ENCODE assay signal across 8 mouse cellular contexts in genomic region chr5:110978461-110978860, GRCm38 (mm10).
DNase-seq lines count a peak whose midpoint lies in the region; ATAC-seq and TF ChIP-seq lines count a peak whose summit lies in the region.

No protein-coding gene starts in this region.

- H3K4me3 ChIP-seq in forebrain, embryonic 12.5 days (replicated peaks): peak overlapping the region; percentile 71
- peak overlapping the region; percentile 71 to 79 for H3K4me3 ChIP-seq in heart, embryonic 14.5 days (ENCODE audit: control insufficient read depth in 1 of 2, insufficient read depth in 1 of 2, low read depth in 1 of 2, low read length in 2 of 2)
- peak overlapping the region; percentile 81 for H3K4me3 ChIP-seq in kidney, embryonic 16.5 days (ENCODE audit: low read length)
- H3K4me3 ChIP-seq in liver, adult 2 months (ENCODE audit: insufficient read depth, low read depth, low read length): peak overlapping the region; percentile 84; the same call in 1 of the 2 replicates
- H3K4me3 ChIP-seq in midbrain, postnatal 0 days (ENCODE audit: low read depth, low read length): peak overlapping the region; percentile 85
- H3K4me3 ChIP-seq in spleen, adult 2 months (ENCODE audit: extremely low read depth, insufficient read depth, insufficient read length): peak overlapping the region; percentile 65

- peaks cover 6% of the 10 kb centered on the region; the same call in 1 of the 2 replicates for H3K9me3 ChIP-seq in forebrain, embryonic 12.5 days
- no peaks in the 10 kb centered on the region for H3K9me3 ChIP-seq in heart, embryonic 14.5 days (ENCODE audit: control insufficient read depth, low read length)
- H3K9me3 ChIP-seq in kidney, embryonic 16.5 days (ENCODE audit: low read length): 0 out of 2 replicates have a peak, but pooled peaks cover 5% of the 10 kb centered on the region
- H3K9me3 ChIP-seq in midbrain, postnatal 0 days (ENCODE audit: low read length): no peaks in the 10 kb centered on the region

- peaks cover 13% of the 10 kb centered on the region for H3K27me3 ChIP-seq in forebrain, embryonic 12.5 days
- H3K27me3 ChIP-seq in heart, embryonic 14.5 days (ENCODE audit: control insufficient read depth, insufficient read depth, low read length): peaks cover 7% of the 10 kb centered on the region; the same call in 1 of the 2 replicates
- H3K27me3 ChIP-seq in kidney, embryonic 16.5 days (ENCODE audit: insufficient read depth, low read length): no peaks in the 10 kb centered on the region
- peaks cover 4% of the 10 kb centered on the region for H3K27me3 ChIP-seq in liver, adult 2 months (ENCODE audit: control insufficient read depth, insufficient read depth, low read length)
- H3K27me3 ChIP-seq in midbrain, postnatal 0 days (ENCODE audit: insufficient read depth, low read length): no peaks in the 10 kb centered on the region
- H3K27me3 ChIP-seq in spleen, adult 2 months (ENCODE audit: control insufficient read depth, insufficient read depth, low read length): peaks cover 7% of the 10 kb centered on the region

- H3K4me2 ChIP-seq in forebrain, embryonic 12.5 days: peak overlapping the region; percentile 97
- peak overlapping the region; percentile 98 for H3K4me2 ChIP-seq in heart, embryonic 14.5 days (ENCODE audit: low read length)
- H3K4me2 ChIP-seq in kidney, embryonic 16.5 days (replicated peaks; ENCODE audit: low read depth, low read length): peak overlapping the region; percentile 91
- H3K4me2 ChIP-seq in midbrain, postnatal 0 days (ENCODE audit: low read depth, low read length, poor library complexity, severe bottlenecking): peak overlapping the region; percentile 79

- H3K4me1 ChIP-seq in forebrain, embryonic 12.5 days: peaks cover 30% of the 10 kb centered on the region
- H3K4me1 ChIP-seq in heart, embryonic 14.5 days (ENCODE audit: control insufficient read depth in 2 of 2, insufficient read depth in 2 of 2, low read length in 2 of 2): peaks cover 2 to 18% of the 10 kb centered on the region in 2 experiments; a peak in 1 of 4 replicates
- peaks cover 16% of the 10 kb centered on the region for H3K4me1 ChIP-seq in kidney, embryonic 16.5 days (ENCODE audit: insufficient read depth, low read length)
- no peaks in the 10 kb centered on the region for H3K4me1 ChIP-seq in liver, adult 2 months (ENCODE audit: control insufficient read depth, insufficient read depth, low read length)
- H3K4me1 ChIP-seq in midbrain, postnatal 0 days (ENCODE audit: insufficient read depth, low read length): 0 out of 2 replicates have a peak, but pooled peaks cover under 1% of the 10 kb centered on the region
- H3K4me1 ChIP-seq in spleen, adult 2 months (ENCODE audit: control insufficient read depth, insufficient read depth, insufficient read length): no peaks in the 10 kb centered on the region

- WGBS in forebrain, embryonic 12.5 days: 1% methylated on average over 9 of the region's 9 CpGs
- WGBS in heart, embryonic 14.5 days: 1% methylated on average over 9 of the region's 9 CpGs
- under 1% methylated on average over 9 of the region's 9 CpGs for WGBS in kidney, embryonic 16.5 days
- 23% methylated on average over 9 of the region's 9 CpGs for WGBS in liver, adult 2 months
- WGBS in midbrain, postnatal 0 days: 3% methylated on average over 9 of the region's 9 CpGs
- WGBS in spleen, adult 2 months: 3% methylated on average over 9 of the region's 9 CpGs

- no peak for TF ChIP-seq POLR2A in liver, adult 2 months (IDR thresholded peaks at IDR 0.05; ENCODE audit: extremely low read depth, insufficient read depth, low read length)
- peak; percentile 59; the same call in 1 of the 2 replicates for TF ChIP-seq POLR2A in spleen, adult 2 months (IDR thresholded peaks at IDR 0.05; ENCODE audit: low read depth, low read length)

- ATAC-seq in forebrain, embryonic 12.5 days (ENCODE audit: low FRiP score): peak; percentile 76; the same call in 1 of the 2 replicates
- ATAC-seq in heart, embryonic 14.5 days (ENCODE audit: insufficient number of reproducible peaks, insufficient read depth, low FRiP score, low read depth): peak; percentile 86; the same call in 1 of the 2 replicates
- peak; percentile 86 for ATAC-seq in kidney, embryonic 16.5 days (ENCODE audit: low FRiP score, low TSS enrichment)
- ATAC-seq in midbrain, postnatal 0 days (ENCODE audit: low FRiP score): peak; percentile 86

- 0 out of 2 replicates have a peak, but pooled peaks cover 5% of the 10 kb centered on the region for H3K36me3 ChIP-seq in forebrain, embryonic 12.5 days (replicated peaks)
- no peaks in the 10 kb centered on the region for H3K36me3 ChIP-seq in heart, embryonic 14.5 days (ENCODE audit: control insufficient read depth, insufficient read depth, low read length)
- H3K36me3 ChIP-seq in kidney, embryonic 16.5 days (ENCODE audit: insufficient read depth, low read length): no peaks in the 10 kb centered on the region
- no peaks in the 10 kb centered on the region for H3K36me3 ChIP-seq in liver, adult 2 months (ENCODE audit: control insufficient read depth, insufficient read depth, low read length)
- no peaks in the 10 kb centered on the region for H3K36me3 ChIP-seq in midbrain, postnatal 0 days (ENCODE audit: insufficient read depth, low read length)
- no peaks in the 10 kb centered on the region for H3K36me3 ChIP-seq in spleen, adult 2 months (ENCODE audit: control insufficient read depth, insufficient read depth, low read length)

- TF ChIP-seq CTCF in liver, adult 2 months (IDR thresholded peaks at IDR 0.05; ENCODE audit: low read depth, low read length): 0 out of 2 replicates have a peak, but pooled peaks have one; percentile 9
- peak; percentile 75 for TF ChIP-seq CTCF in midbrain, postnatal 0 days (IDR thresholded peaks at IDR 0.05)
- no peak for TF ChIP-seq CTCF in spleen, adult 2 months (IDR thresholded peaks at IDR 0.05; ENCODE audit: extremely low read depth, insufficient read depth, insufficient read length, insufficient replicate concordance)

- peak overlapping the region; percentile 85; the same call in 1 of the 2 replicates for H3K27ac ChIP-seq in forebrain, embryonic 12.5 days
- peak overlapping the region; percentile 63 to 87 for H3K27ac ChIP-seq in heart, embryonic 14.5 days (replicated peaks in 1 of 2; ENCODE audit: control insufficient read depth in 1 of 2, insufficient read depth in 1 of 2, low read depth in 2 of 2, low read length in 2 of 2)
- H3K27ac ChIP-seq in kidney, embryonic 16.5 days (ENCODE audit: low read length): peak overlapping the region; percentile 92
- peak overlapping the region; percentile 46; the same call in 1 of the 2 replicates for H3K27ac ChIP-seq in liver, adult 2 months (replicated peaks; ENCODE audit: insufficient read depth, low read depth, low read length)
- peak overlapping the region; percentile 85; the same call in 1 of the 2 replicates for H3K27ac ChIP-seq in midbrain, postnatal 0 days (ENCODE audit: low read depth, low read length)
- peak overlapping the region; percentile 75; the same call in 1 of the 2 replicates for H3K27ac ChIP-seq in spleen, adult 2 months (ENCODE audit: insufficient read depth, low read length)

- DNase-seq in 3T3-L1 (ENCODE audit: low read depth, low spot score): peak; percentile 91
- DNase-seq in c-Kit-positive CD71-negative TER-119-negative erythroid progenitor cells, embryonic 14.5 days (ENCODE audit: low read depth): peak; percentile 40
- DNase-seq in liver, adult 2 months (ENCODE audit: extremely low read depth, low read depth, low spot score): peak; percentile 42
- peak; percentile 95 for DNase-seq in midbrain, postnatal 0 days (ENCODE audit: low spot score)
- peak; percentile 47 to 66 for DNase-seq in spleen, adult 2 months (ENCODE audit: low read depth in 1 of 2, low spot score in 2 of 2)

- peak overlapping the region; percentile 83 for H3K9ac ChIP-seq in forebrain, embryonic 12.5 days
- peak overlapping the region; percentile 85 for H3K9ac ChIP-seq in heart, embryonic 14.5 days (ENCODE audit: low read length)
- peak overlapping the region; percentile 91 for H3K9ac ChIP-seq in kidney, embryonic 16.5 days (replicated peaks; ENCODE audit: low read length)
- H3K9ac ChIP-seq in liver, adult 2 months (ENCODE audit: low read depth, low read length): no peak overlapping the region
- peak overlapping the region; percentile 91 for H3K9ac ChIP-seq in midbrain, postnatal 0 days (replicated peaks; ENCODE audit: low read length, poor library complexity, severe bottlenecking)

- H3K79me2 ChIP-seq in liver, adult 2 months (ENCODE audit: control insufficient read depth, insufficient read depth, low read length): no peaks in the 10 kb centered on the region

Comparison
In these comparisons a context has a peak if more than half of its experiments do, and no peak if none do; other contexts are left out.
1. Peak in every context shown above with its lines: DNase-seq, ATAC-seq, H3K4me3 ChIP-seq and H3K27ac ChIP-seq.
2. DNase-seq: peak in every context shown above with its lines; median percentile 95 in midbrain, postnatal 0 days; 91 in 3T3-L1; 56 in spleen, adult 2 months; 42 in liver, adult 2 months; 40 in c-Kit-positive CD71-negative TER-119-negative erythroid progenitor cells, embryonic 14.5 days.